Mouse (Mus musculus): ENCODE measurements around the gene Nek3.

The Nek3 gene

DNA sequence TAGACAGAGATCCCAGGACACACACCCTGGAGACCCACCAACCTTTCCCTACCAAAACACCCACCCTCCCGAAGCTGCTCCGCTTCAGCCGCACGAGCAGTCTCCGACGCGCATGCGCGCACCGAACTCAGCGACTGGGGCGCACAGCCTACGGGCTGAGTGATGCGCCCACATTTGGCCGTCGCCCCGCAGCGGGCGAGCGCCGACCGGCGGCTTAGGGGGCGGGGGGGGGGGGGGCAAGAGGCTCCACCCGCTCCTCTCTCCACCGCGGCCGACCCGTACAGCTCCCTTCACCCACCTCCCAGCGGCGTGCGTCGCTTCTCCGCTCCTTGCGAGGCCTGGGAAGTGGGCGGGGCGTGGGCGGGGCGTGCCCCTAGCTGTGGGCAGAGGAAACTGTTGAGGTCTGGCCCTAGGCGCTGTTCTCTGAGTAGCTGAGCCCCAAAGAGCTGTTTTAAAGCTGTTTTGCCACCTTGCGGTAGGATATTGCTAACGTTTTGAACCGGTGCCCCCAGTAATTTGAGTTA lies at the start of gene Nek3:
TSS of gene Nek3 (minus strand) at position 356 of the 524 bp plus-strand sequence.
- DNase-seq = peak; percentile 85

GRCm38 (mm10) chr8:22214826-22215225 lies 48.6 kb upstream of the Nek3 start:
- no peak for DNase-seq

DNA sequence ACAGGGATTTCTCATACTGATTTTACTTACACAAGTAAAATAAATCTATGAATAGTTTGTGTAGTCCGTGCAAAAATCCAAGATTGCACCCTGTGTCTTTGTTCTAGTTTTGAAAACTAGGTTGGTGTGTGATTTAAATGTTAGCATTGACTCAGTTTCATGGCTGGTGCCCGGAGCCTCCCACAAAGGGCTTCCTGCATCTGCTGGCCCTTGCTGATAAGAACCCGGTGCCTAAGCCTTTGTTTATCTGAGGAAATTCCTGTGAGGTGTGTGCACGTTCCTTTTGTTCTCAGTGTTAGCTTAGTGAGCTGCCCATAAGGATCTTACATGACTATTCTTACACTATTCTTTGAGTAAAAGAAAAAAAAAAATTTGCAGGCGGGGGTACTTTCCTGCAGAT lies 42.8 kb upstream of the Nek3 start:
- no peak for DNase-seq

GRCm38 (mm10) chr8:22207535-22207934 lies 41.3 kb upstream of the Nek3 start:
- DNase-seq = no peak

DNA sequence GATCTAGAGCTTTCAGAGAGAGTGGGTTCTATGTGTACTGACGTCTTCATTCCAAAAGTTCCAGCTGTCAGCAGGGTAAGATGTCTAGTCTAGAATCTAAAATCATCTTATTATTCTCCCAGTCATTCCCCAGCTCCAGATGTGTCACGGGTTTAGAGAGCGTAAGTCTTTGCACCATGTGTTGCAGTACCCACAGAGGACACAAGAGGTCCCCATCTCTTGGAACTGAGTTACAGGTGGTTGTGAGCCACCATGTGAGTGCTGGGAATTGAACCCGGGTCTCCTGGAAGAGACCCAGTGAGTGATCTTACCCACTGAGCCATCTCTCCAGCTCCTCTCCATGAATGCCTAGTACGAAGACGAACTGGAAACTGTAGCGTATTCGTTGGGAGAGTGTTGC lies 33.2 kb upstream of the Nek3 start:
- DNase-seq = no peak

- DNase-seq = no peak
Observed at GRCm38 (mm10) chr8:22197914-22198313, 31.7 kb upstream of the Nek3 start.

DNA sequence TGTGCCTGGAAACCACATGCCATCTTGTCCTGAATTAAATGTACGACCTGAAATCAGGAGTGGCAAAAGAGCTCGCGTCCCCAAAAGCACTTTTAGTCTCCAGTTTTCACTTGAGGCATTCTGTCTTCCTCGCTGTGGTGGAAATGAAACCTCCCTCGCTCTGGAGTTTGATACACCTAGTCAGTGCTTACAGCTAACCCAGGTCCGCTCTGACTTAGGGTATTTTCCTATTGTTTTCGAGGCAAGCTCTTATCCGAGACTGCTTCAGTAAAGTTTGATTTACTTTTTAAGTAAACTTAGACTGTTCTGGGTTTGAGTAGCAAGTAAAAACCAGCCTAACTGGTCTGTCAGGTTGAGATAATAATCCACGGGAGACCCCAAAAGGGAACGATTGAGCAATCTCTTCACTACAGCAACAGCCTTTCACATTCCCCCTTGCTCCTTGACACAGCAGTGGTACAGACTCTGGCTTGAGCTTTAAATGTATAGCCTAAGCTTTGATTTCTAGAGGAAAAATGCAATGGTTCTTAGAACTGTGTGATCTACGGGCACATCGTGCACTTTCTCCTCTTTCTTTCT lies 27.3 kb upstream of the Nek3 start:
- DNase-seq = no peak

GRCm38 (mm10) chr8:22192660-22193431 lies 26.6 kb upstream of the Nek3 start, which contains the start of gene Vps36:
Gene Vps36 (plus strand): TSS chr8:22192809.
- peak; percentile 83 for DNase-seq

- DNase-seq = peak; percentile 82
Observed at GRCm38 (mm10) chr8:22185431-22186397, 19.5 kb upstream of the Nek3 start, which contains the start of gene Ckap2. Gene Ckap2 (minus strand): TSS chr8:22185819.

DNA sequence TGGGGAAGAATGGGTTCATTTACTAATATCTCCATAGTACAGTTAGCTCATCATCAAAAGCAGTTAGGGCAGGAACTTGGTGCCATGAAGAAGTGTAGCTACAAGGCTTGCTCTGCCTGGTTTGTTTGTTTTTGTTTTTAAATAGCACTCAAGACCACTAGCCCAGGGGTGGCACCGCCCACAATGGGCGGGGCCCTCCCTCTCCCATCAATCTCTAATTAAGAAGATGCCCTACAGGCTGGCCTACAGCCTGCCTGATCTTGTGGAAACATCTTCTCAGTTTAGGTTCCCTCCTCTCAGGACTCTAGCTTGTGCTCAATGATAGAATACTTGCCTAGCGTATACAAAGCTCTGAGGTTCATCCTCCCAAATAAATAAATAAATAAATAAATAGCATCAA lies 18.6 kb upstream of the Nek3 start:
- DNase-seq = no peak

GRCm38 (mm10) chr8:22175966-22176365 lies 9.7 kb upstream of the Nek3 start:
- no peak for DNase-seq

- DNase-seq = peak; percentile 37
Observed at GRCm38 (mm10) chr8:22169167-22169566, 2.9 kb upstream of the Nek3 start.

DNA sequence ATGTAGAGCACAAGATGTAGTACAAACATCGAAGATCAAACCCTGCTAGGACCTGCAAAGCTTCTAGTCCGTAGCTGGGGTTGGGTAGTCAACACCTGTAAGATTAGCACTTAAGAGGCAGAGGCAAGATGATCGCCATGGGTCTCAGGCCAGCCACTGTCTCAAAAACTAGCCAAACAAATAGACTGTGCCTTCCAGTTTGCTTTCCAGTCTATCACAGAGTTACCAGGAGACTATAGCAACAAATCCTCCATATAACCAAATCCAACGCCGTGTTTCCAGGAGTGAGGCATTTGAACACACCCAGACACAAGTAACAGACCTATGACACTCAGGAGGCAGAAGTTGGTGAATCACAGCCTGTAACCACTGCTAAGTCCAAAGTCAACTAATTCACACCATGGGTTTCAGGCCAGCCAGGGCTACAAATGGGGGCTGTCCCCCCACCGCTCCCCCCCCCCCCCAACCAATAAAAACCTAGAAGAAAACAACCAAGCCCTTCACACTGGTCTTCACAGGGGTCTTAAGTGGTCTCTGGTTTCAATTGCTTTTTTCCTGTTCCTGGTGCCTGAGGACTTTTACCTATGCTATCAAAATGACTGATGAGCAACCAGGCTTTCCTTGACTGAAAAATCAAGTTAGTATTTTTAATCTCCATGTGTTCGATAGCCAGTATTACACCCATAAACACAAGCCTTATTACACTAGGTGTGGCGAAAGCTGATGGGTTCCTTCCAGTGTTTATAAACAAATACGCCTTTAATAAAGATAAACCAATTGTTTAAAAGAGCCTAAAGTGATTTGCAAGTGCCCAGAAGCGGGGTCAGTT lies 770 bp downstream of the Nek3 start:
- no peak for DNase-seq

DNA sequence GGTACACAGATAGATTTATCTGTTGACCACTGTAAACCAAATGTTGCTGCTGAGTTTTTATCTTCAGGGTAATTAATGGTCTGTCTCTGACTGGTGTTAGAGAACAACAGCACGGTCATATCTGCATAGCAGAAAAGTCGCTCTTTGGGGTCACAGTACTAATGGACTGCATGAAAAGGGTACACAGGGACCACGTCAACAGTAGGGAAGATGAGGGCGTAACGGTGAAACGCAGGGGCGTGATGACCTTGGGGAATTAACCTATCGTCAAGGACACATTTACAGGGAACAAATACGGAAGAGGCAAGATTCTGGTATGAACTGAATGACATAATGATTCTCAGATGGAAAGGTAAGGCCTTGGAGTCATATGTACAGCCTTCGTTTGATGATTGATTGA lies 1.8 kb downstream of the Nek3 start:
- DNase-seq = no peak

DNA sequence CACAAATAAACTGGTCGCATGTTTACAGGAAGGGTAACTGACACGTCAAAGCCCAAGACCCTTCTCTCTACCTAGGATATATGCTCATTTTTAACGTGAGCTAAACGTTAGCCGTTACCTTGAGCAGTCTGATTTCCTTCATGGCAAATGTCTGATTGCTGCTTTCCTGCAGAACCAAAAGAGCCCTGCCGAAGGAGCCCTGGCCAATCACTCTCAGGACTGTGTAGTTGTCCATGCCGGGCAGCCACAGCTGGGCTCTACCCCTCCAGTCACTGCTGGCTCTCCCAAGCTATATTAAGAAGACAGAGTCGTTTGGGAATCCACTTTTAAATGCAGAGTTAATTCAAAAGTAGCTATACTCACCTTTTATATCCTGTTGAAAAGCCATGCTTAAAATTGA lies 4.0 kb downstream of the Nek3 start:
- DNase-seq = no peak

DNA sequence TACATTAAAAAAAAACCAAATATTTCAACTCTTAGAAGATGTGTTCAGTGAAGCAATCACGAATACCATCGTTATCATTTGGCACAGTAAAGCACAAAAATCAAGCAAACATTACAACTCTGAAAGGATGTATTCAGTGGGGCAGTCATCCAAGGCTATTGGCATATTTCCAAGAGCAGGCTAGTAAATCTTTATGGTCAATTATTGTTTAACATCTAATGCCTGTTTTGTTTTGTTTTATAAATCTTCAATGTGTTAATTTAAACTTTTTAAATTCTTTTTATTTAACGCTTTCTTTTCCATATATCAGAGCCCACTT lies 15.9 kb downstream of the Nek3 start:
- no peak for DNase-seq

- DNase-seq = no peak
Observed at GRCm38 (mm10) chr8:22149643-22150344, 16.4 kb downstream of the Nek3 start.

DNA sequence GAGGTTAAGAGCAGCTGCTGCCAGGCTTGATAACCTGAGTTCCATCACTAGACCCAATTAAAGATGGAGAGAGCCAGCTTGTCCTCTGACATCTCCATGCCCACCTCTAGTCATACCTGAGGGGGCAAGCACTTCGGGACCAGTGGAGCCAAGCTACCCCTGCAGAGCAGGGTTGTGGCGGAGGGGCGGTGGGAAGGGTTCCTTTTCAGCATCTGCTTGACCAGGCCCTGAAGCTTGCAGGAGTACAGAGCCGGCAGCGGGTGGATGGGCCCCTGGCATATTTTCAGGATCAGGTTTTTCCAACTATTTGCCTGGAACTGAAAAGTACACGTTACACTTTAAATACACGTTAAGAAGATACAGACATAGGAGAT lies 17.9 kb downstream of the Nek3 start:
- no peak for DNase-seq

DNA sequence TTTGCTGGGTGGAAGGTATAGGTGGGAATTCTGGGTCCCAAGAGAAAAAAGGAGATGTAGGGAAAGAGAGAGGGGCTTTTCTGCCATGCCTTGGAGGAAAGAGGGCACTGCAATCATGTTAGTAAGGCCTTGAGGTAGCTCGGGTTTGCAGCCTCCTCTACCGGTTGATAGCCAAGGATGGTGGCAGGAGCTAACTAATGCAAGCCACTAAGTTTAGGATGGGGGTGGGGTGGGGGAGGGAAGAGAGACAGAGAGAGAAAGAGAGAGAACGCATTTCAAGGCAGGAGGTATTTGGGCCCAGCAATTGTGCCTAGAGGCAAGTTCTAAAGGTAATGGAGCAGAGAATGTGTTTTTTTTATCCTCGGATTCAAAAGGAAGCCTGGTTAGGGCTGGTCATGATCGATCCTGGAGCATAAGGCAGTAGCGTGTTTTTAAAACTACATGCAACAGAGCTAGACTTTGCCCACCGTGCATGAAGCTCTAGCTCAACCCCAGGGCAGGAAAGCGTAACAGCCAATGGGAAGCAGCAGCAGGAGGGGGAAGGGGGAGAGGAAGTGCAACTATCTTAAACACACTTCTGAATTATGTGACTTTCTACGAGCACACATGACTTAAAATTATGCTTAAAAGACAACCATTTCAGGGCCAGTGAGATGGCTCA lies 18.4 kb downstream of the Nek3 start:
- no peak for DNase-seq

- no peak for DNase-seq
Observed at GRCm38 (mm10) chr8:22145831-22146230, 20.4 kb downstream of the Nek3 start.
